Mouse (Mus musculus) G1E (cell line): ENCODE measurements around the gene Cmtm1.

ENCODE experiments used
- CTCF ChIP-seq: IDR thresholded peaks from 2 replicates; pipeline ENCODE4 v1.5.1; 2012; ENCODE audit warnings: low read depth, low read length, inconsistent platforms, mixed read lengths
- TAL1 ChIP-seq: conservative IDR thresholded peaks from 2 replicates; pipeline ENCODE4 v1.6.1; 2012; ENCODE audit warnings: low read depth, low read length, inconsistent platforms, mixed read lengths

- TF ChIP-seq CTCF = no peak
- no peak for TF ChIP-seq TAL1
Observed at GRCm38 (mm10) chr8:104333786-104334185, 23.8 kb upstream of the Cmtm1 start.
